Mouse (Mus musculus) G1E (cell line): ENCODE results near the gene Eya3.

Experiments used
- CTCF ChIP-seq: IDR thresholded peaks from 2 replicates; pipeline ENCODE4 v1.5.1; 2012; ENCODE audit warnings: low read depth, low read length, inconsistent platforms, mixed read lengths
- GATA1 ChIP-seq: IDR thresholded peaks from 2 replicates; pipeline ENCODE4 v1.6.1; 2012; ENCODE audit warnings: borderline replicate concordance, low read length, inconsistent platforms, mixed read lengths
- GATA2 ChIP-seq: IDR thresholded peaks from 2 replicates; pipeline ENCODE4 v1.6.1; 2012; ENCODE audit warnings: low read depth, low read length, inconsistent platforms, borderline replicate concordance
- TAL1 ChIP-seq: conservative IDR thresholded peaks from 2 replicates; pipeline ENCODE4 v1.6.1; 2012; ENCODE audit warnings: low read depth, low read length, inconsistent platforms, mixed read lengths

DNA sequence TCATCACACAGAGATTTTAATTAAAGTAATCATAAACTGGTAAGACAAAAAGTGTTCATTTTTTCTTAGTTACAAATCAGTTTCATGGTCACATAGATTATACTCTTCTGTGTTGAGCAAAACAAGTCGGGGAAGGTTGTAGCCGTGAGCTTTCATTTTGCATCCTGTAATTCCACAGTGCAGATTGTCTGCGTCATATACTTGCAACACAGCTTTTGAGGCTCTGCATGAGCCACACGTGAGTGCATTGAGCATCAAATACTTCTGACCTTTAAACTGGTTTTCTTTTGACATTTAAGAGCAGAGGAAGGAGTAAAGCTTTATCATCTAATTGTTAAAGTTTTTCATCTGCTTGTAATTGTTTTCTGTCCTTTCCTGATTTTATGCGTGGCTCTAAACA is 16.5 kb downstream of the Eya3 start:
- TF ChIP-seq CTCF, result no peak
- no peak for TF ChIP-seq GATA2
- no peak for TF ChIP-seq GATA1
- no peak for TF ChIP-seq TAL1
